In genomic region chr4:35099865-35100780, GRCm38 (mm10) we compare ENCODE assay signal across 9 mouse cellular contexts. TPM values are rescaled to one million over a fixed set of nuclear protein-coding genes. Genes with fewer than 3 reads are reported as not detected.
DNase-seq lines count a peak whose midpoint lies in the region; ATAC-seq and TF ChIP-seq lines count a peak whose summit lies in the region.
"Had no signal": no experiment of that assay in that cellular context is flagged by ENCODE, and none has a peak within 500 bp of the region (broad histone marks: within the 10 kb centered on the region; RNA-seq: fewer than 3 reads in every experiment).

No protein-coding gene starts in this region.

- no peak for TF ChIP-seq EP300 in heart, postnatal 0 days (IDR thresholded peaks at IDR 0.05; ENCODE audit: low read depth)

- H3K4me1 ChIP-seq in ES-E14 (ENCODE audit: control insufficient read depth in 2 of 2, insufficient read depth in 2 of 2, low read length in 2 of 2, poor library complexity in 1 of 2) = peaks cover 2 to 14% of the 10 kb centered on the region in 2 experiments; a peak in 2 of 4 replicates
- peaks cover 16% of the 10 kb centered on the region for H3K4me1 ChIP-seq in forebrain, embryonic 13.5 days
- peaks cover 5% of the 10 kb centered on the region; the same call in 1 of the 2 replicates for H3K4me1 ChIP-seq in heart, postnatal 0 days (ENCODE audit: control insufficient read depth, insufficient read depth)
- H3K4me1 ChIP-seq in liver, embryonic 13.5 days (replicated peaks) = peaks cover 39% of the 10 kb centered on the region

- no peaks in the 10 kb centered on the region for H3K36me3 ChIP-seq in ES-E14 (ENCODE audit: control insufficient read depth, insufficient read depth, low read length, poor library complexity, severe bottlenecking)
- H3K36me3 ChIP-seq in forebrain, embryonic 13.5 days (ENCODE audit: poor library complexity, severe bottlenecking) = no peaks in the 10 kb centered on the region
- H3K36me3 ChIP-seq in heart, postnatal 0 days (replicated peaks; ENCODE audit: control insufficient read depth, insufficient read depth, low read length) = no peaks in the 10 kb centered on the region
- H3K36me3 ChIP-seq in liver, embryonic 13.5 days = no peaks in the 10 kb centered on the region
- no peaks in the 10 kb centered on the region for H3K36me3 ChIP-seq in splenic B cell, adult 2 months (ENCODE audit: control insufficient read depth, insufficient read depth, low read length, poor library complexity, severe bottlenecking)
- H3K36me3 ChIP-seq: G1E had no signal

- TF ChIP-seq CTCF in heart, postnatal 0 days (IDR thresholded peaks at IDR 0.05; ENCODE audit: low read depth) = no peak

- in situ Hi-C loops in ES-E14 (cut with MboI; ENCODE audit: low sequenced_read_pairs in 2 of 2, unreplicated experiment in 2 of 2) = no loop called here

- H3K9ac ChIP-seq in ES-E14 (ENCODE audit: insufficient read depth, low read depth, low read length, poor library complexity, severe bottlenecking) = peak overlapping the region; percentile 9; the same call in 1 of the 2 replicates
- peak overlapping the region; percentile 56 for H3K9ac ChIP-seq in forebrain, embryonic 13.5 days
- H3K9ac ChIP-seq in heart, postnatal 0 days (replicated peaks; ENCODE audit: low read depth, low read length) = no peak overlapping the region
- H3K9ac ChIP-seq in liver, embryonic 13.5 days = peak overlapping the region; percentile 47; the same call in 1 of the 2 replicates

- peak overlapping the region; percentile 68 for H3K4me2 ChIP-seq in forebrain, embryonic 13.5 days
- peak overlapping the region; percentile 67 for H3K4me2 ChIP-seq in heart, postnatal 0 days (ENCODE audit: low read depth, low read length)
- peak overlapping the region; percentile 68 for H3K4me2 ChIP-seq in liver, embryonic 13.5 days

- peak; percentile 63 for DNase-seq in ES-E14 (ENCODE audit: low read depth, low spot score)
- peak; percentile 38 for DNase-seq in cerebellum, adult 11-12 months
- peak; percentile 83 for DNase-seq in heart, postnatal 0 days (ENCODE audit: low spot score)
- peak; percentile 84 to 88 for DNase-seq in kidney, postnatal 36 days
- DNase-seq in liver, embryonic 13.5 days = peak; percentile 70
- peak; percentile 46 for DNase-seq in naive thymus-derived CD4-positive, alpha-beta T cell, adult 2 months (ENCODE audit: low read depth)
- DNase-seq in splenic B cell, adult 2 months (ENCODE audit: low read depth, low spot score) = peak; percentile 67

- no peak overlapping the region for H3K27ac ChIP-seq in ES-E14 (ENCODE audit: insufficient read depth, low read depth, low read length, poor library complexity, severe bottlenecking)
- no peak overlapping the region; the same call in 1 of the 2 replicates for H3K27ac ChIP-seq in forebrain, embryonic 13.5 days
- no peak overlapping the region for H3K27ac ChIP-seq in heart, postnatal 0 days (ENCODE audit: low read depth)
- H3K27ac ChIP-seq in liver, embryonic 13.5 days = no peak overlapping the region

- WGBS in forebrain, embryonic 13.5 days = 8% methylated on average over 29 of the region's 29 CpGs
- WGBS in heart, postnatal 0 days = 9% methylated on average over 29 of the region's 29 CpGs
- WGBS in liver, embryonic 13.5 days (ENCODE audit: insufficient replicate concordance) = 9% methylated on average over 29 of the region's 29 CpGs

- no peaks in the 10 kb centered on the region for H3K9me3 ChIP-seq in ES-E14 (ENCODE audit: control insufficient read depth, insufficient read depth, low read depth, low read length)
- no peaks in the 10 kb centered on the region for H3K9me3 ChIP-seq in forebrain, embryonic 13.5 days (replicated peaks)
- H3K9me3 ChIP-seq in heart, postnatal 0 days (replicated peaks; ENCODE audit: control insufficient read depth, low read length) = no peaks in the 10 kb centered on the region
- no peaks in the 10 kb centered on the region for H3K9me3 ChIP-seq in liver, embryonic 13.5 days (replicated peaks)
- H3K9me3 ChIP-seq: G1E had no signal

- H3K4me3 ChIP-seq in ES-E14 (ENCODE audit: insufficient read depth in 1 of 2, low read depth in 1 of 2, low read length in 2 of 2, poor library complexity in 1 of 2, severe bottlenecking in 1 of 2) = peak overlapping the region in 1 of 2 experiments; percentile 59; a peak in 2 of 4 replicates
- peak overlapping the region; percentile 39 for H3K4me3 ChIP-seq in forebrain, embryonic 13.5 days
- peak overlapping the region; percentile 41 for H3K4me3 ChIP-seq in heart, postnatal 0 days (ENCODE audit: low read depth, low read length)
- H3K4me3 ChIP-seq in liver, embryonic 13.5 days (replicated peaks) = peak overlapping the region; percentile 42

- ATAC-seq in forebrain, embryonic 13.5 days = peak; percentile 96
- ATAC-seq in heart, postnatal 0 days (ENCODE audit: insufficient read depth, low read depth) = peak; percentile 94
- peak; percentile 82 for ATAC-seq in liver, embryonic 13.5 days (ENCODE audit: low read depth)

- H3K27me3 ChIP-seq in forebrain, embryonic 13.5 days = no peaks in the 10 kb centered on the region
- H3K27me3 ChIP-seq in heart, postnatal 0 days (ENCODE audit: control insufficient read depth, insufficient read depth, low read length) = no peaks in the 10 kb centered on the region
- H3K27me3 ChIP-seq in liver, embryonic 13.5 days = no peaks in the 10 kb centered on the region
- H3K27me3 ChIP-seq in splenic B cell, adult 2 months (ENCODE audit: control insufficient read depth, insufficient read depth, low read length, poor library complexity, severe bottlenecking) = no peaks in the 10 kb centered on the region

TF ChIP-seq in ES-E14, 5 proteins besides CTCF, POLR2A, EP300 and RAD21:
- TF ChIP-seq ZNF384 (IDR thresholded peaks at IDR 0.05; ENCODE audit: low read depth, low read length) = no peak
- TF ChIP-seq MAFK (IDR thresholded peaks at IDR 0.05; ENCODE audit: insufficient read depth, low read depth, low read length) = no peak
- TF ChIP-seq CHD2 (IDR thresholded peaks at IDR 0.05; ENCODE audit: low read depth, low read length) = no peak
- no peak for TF ChIP-seq ZC3H11A (IDR thresholded peaks at IDR 0.05; ENCODE audit: borderline replicate concordance, low read depth, low read length)

RNA-seq across cellular contexts. Expression of gene Ifnk, which starts 51.7 kb away (rescaled TPM):
- total RNA-seq in ES-E14 (2012; rRNA removed) = not detected in 2 replicates
- polyA plus RNA-seq in forebrain, embryonic 13.5 days (2015; fragmentation: Nextera tagmentation; extraction: Ambion mirVana) = 0.30 TPM in 1 of 2 replicates, not detected in the other
- total RNA-seq in heart, postnatal 0 days (2014; rRNA removed; ENCODE audit: low replicate concordance) = not detected in 2 replicates
- not detected in 2 replicates for polyA plus RNA-seq in heart, postnatal 0 days (2015; fragmentation: Nextera tagmentation; extraction: Ambion mirVana)
- polyA plus RNA-seq in liver, embryonic 13.5 days (2015; fragmentation: Nextera tagmentation; extraction: Ambion mirVana) = 0.13 and 0.23 TPM in 2 replicates
- total RNA-seq: G1E had no signal
- polyA plus RNA-seq: G1E had no signal

RNA-seq across cellular contexts. Expression of gene Mob3b, which starts 57.2 kb away (rescaled TPM):
- 8.3 and 10.5 TPM in 2 replicates for total RNA-seq in ES-E14 (2012; rRNA removed)
- 12.4 and 12.6 TPM in 2 replicates for polyA plus RNA-seq in forebrain, embryonic 13.5 days (2015; fragmentation: Nextera tagmentation; extraction: Ambion mirVana)
- total RNA-seq in heart, postnatal 0 days (2014; rRNA removed; ENCODE audit: low replicate concordance) = 0.04 and 2.0 TPM in 2 replicates
- 1.0 and 1.2 TPM in 2 replicates for polyA plus RNA-seq in heart, postnatal 0 days (2015; fragmentation: Nextera tagmentation; extraction: Ambion mirVana)
- 4.2 and 4.9 TPM in 2 replicates for polyA plus RNA-seq in liver, embryonic 13.5 days (2015; fragmentation: Nextera tagmentation; extraction: Ambion mirVana)
- polyA plus RNA-seq: G1E had no signal
